Mouse (Mus musculus): ENCODE measurements around the gene Gm10477.
"Not testable (repeated sequence)": the region's sequence is repeated elsewhere in the genome, so short reads cannot be mapped to it uniquely, and the experiment has no call there.

- not testable (repeated sequence) for TF ChIP-seq GATA1 (IDR thresholded peaks at IDR 0.05; ENCODE audit: borderline replicate concordance, low read length); FLI1 (IDR thresholded peaks at IDR 0.05; ENCODE audit: low read length)
These were observed at the start of gene Gm10477 for GRCm38 (mm10) chrX:56524442-56524841.

Data from megakaryocyte, embryonic 14.5 days (primary cell).